Comparison of ENCODE assay signal across 22 mouse cellular contexts in the genomic region with DNA sequence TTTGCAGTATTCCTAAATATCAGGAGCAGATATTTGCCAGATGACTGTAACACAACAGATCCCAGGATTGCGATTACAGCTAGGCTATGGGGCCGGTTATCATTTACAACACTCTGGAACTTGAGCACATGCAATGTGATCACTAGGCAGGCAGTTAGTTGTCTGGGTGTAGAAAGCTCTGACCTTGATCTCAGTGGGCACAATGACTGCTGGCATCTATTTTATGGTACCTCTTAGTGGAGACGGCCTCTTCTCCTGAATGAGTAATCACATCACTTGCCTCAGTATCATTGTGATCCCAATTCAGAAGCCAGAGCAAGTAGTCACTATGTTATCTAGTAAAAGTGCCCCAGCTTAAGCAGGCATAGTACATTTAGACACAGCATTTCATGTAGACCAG. TPM values are rescaled to one million over a fixed set of nuclear protein-coding genes. Genes with fewer than 3 reads are reported as not detected.
A peak's percentile ranks its signal among the peaks of the same experiment; 100 is the strongest.
DNase-seq lines count a peak whose midpoint lies in the region; ATAC-seq lines count a peak whose summit lies in the region.
"Had no signal": no experiment of that assay in that cellular context is flagged by ENCODE, and none has a peak within 500 bp of the region (broad histone marks: within the 10 kb centered on the region; RNA-seq: fewer than 3 reads in every experiment).

No protein-coding gene starts in this region.

- no peak overlapping the region for H3K9ac ChIP-seq in forebrain, embryonic 16.5 days (replicated peaks; ENCODE audit: low read depth, low read length)
- H3K9ac ChIP-seq in forebrain, embryonic 13.5 days: no peak overlapping the region
- H3K9ac ChIP-seq in midbrain, embryonic 13.5 days (replicated peaks): no peak overlapping the region
- no peak overlapping the region for H3K9ac ChIP-seq in midbrain, embryonic 15.5 days
- H3K9ac ChIP-seq in intestine, embryonic 14.5 days (ENCODE audit: low read length): no peak overlapping the region
- H3K9ac ChIP-seq: hindbrain, embryonic 15.5 days; liver, embryonic 13.5 days had no signal

- DNase-seq in intestine, embryonic 14.5 days (ENCODE audit: low spot score): no peak
- peak; percentile 13 for DNase-seq in naive thymus-derived CD4-positive, alpha-beta T cell, adult 2 months (ENCODE audit: low read depth)
- no peak for DNase-seq in embryo, embryonic 11 days
- no peak for DNase-seq in left cerebral cortex, adult 11 months (ENCODE audit: low spot score)
- DNase-seq: cerebellum, postnatal 14 days; gastrocnemius, postnatal 36 days; kidney, adult 9 months; kidney, postnatal 4 days; liver, embryonic 13.5 days; thymus, postnatal 4 days had no signal

- 73% methylated on average over 3 of the region's 3 CpGs for WGBS in forebrain, embryonic 16.5 days
- WGBS in forebrain, embryonic 13.5 days: 82% methylated on average over 3 of the region's 3 CpGs
- 82% methylated on average over 3 of the region's 3 CpGs for WGBS in midbrain, embryonic 13.5 days
- WGBS in midbrain, embryonic 15.5 days: 86% methylated on average over 3 of the region's 3 CpGs
- WGBS in intestine, embryonic 14.5 days: 75% methylated on average over 3 of the region's 3 CpGs

- no peaks in the 10 kb centered on the region for H3K9me3 ChIP-seq in forebrain, embryonic 16.5 days (ENCODE audit: control insufficient read depth, low read length)
- no peaks in the 10 kb centered on the region for H3K9me3 ChIP-seq in forebrain, embryonic 13.5 days (replicated peaks)
- H3K9me3 ChIP-seq in midbrain, embryonic 13.5 days: no peaks in the 10 kb centered on the region
- H3K9me3 ChIP-seq in midbrain, embryonic 15.5 days: no peaks in the 10 kb centered on the region
- H3K9me3 ChIP-seq in intestine, embryonic 14.5 days (ENCODE audit: control insufficient read depth, low read length): no peaks in the 10 kb centered on the region
- H3K9me3 ChIP-seq: hindbrain, embryonic 15.5 days; liver, embryonic 13.5 days; megakaryocyte, embryonic 14.5 days had no signal

- peaks cover 4% of the 10 kb centered on the region for H3K4me1 ChIP-seq in forebrain, embryonic 16.5 days (replicated peaks; ENCODE audit: control insufficient read depth, insufficient read depth, low read length)
- H3K4me1 ChIP-seq in forebrain, embryonic 13.5 days: peaks cover 4% of the 10 kb centered on the region
- H3K4me1 ChIP-seq in midbrain, embryonic 13.5 days (replicated peaks): peaks cover 4% of the 10 kb centered on the region; the same call in 1 of the 2 replicates
- peaks cover 5% of the 10 kb centered on the region; the same call in 1 of the 2 replicates for H3K4me1 ChIP-seq in midbrain, embryonic 15.5 days
- no peaks in the 10 kb centered on the region for H3K4me1 ChIP-seq in intestine, embryonic 14.5 days (replicated peaks; ENCODE audit: control insufficient read depth, insufficient read depth, low read length)
- H3K4me1 ChIP-seq: liver, embryonic 13.5 days; megakaryocyte, embryonic 14.5 days had no signal

- H3K4me3 ChIP-seq in forebrain, embryonic 16.5 days (replicated peaks; ENCODE audit: low read length): no peak overlapping the region
- no peak overlapping the region for H3K4me3 ChIP-seq in forebrain, embryonic 13.5 days
- no peak overlapping the region for H3K4me3 ChIP-seq in midbrain, embryonic 13.5 days (replicated peaks)
- H3K4me3 ChIP-seq in midbrain, embryonic 15.5 days: no peak overlapping the region
- H3K4me3 ChIP-seq in intestine, embryonic 14.5 days (ENCODE audit: low read depth, low read length): no peak overlapping the region
- H3K4me3 ChIP-seq: hindbrain, embryonic 15.5 days; liver, embryonic 13.5 days; megakaryocyte, embryonic 14.5 days had no signal

- H3K36me3 ChIP-seq in forebrain, embryonic 16.5 days (ENCODE audit: control insufficient read depth, insufficient read depth): peaks cover 27% of the 10 kb centered on the region
- H3K36me3 ChIP-seq in forebrain, embryonic 13.5 days (ENCODE audit: poor library complexity, severe bottlenecking): peaks cover 28% of the 10 kb centered on the region
- peaks cover 28% of the 10 kb centered on the region for H3K36me3 ChIP-seq in midbrain, embryonic 13.5 days
- H3K36me3 ChIP-seq in midbrain, embryonic 15.5 days (replicated peaks): peaks cover 27% of the 10 kb centered on the region
- H3K36me3 ChIP-seq in intestine, embryonic 14.5 days (ENCODE audit: control insufficient read depth, insufficient read depth, low read length): peaks cover 35% of the 10 kb centered on the region

- 0 out of 2 replicates have a peak, but pooled peaks have one; percentile 15 for ATAC-seq in forebrain, embryonic 16.5 days
- no peak for ATAC-seq in forebrain, embryonic 13.5 days
- 0 out of 2 replicates have a peak, but pooled peaks have one; percentile 9 for ATAC-seq in midbrain, embryonic 13.5 days
- ATAC-seq in midbrain, embryonic 15.5 days (replicated peaks): no peak
- ATAC-seq in intestine, embryonic 14.5 days (replicated peaks; ENCODE audit: low FRiP score, low TSS enrichment, low read depth): peak; percentile 29; the same call in 1 of the 2 replicates
- ATAC-seq: activated CD4-positive, CD25-positive, alpha-beta regulatory T cell, adult 4 months had no signal

- no peak overlapping the region for H3K27ac ChIP-seq in forebrain, embryonic 16.5 days (ENCODE audit: low read length)
- H3K27ac ChIP-seq in forebrain, embryonic 13.5 days: no peak overlapping the region
- no peak overlapping the region for H3K27ac ChIP-seq in midbrain, embryonic 13.5 days
- H3K27ac ChIP-seq in midbrain, embryonic 15.5 days: no peak overlapping the region
- H3K27ac ChIP-seq in intestine, embryonic 14.5 days (ENCODE audit: low read depth): no peak overlapping the region
- H3K27ac ChIP-seq: hindbrain, embryonic 15.5 days; liver, embryonic 13.5 days had no signal

- H3K27me3 ChIP-seq in forebrain, embryonic 16.5 days (replicated peaks; ENCODE audit: control insufficient read depth, insufficient read depth, low read length): no peaks in the 10 kb centered on the region
- H3K27me3 ChIP-seq in forebrain, embryonic 13.5 days: no peaks in the 10 kb centered on the region
- H3K27me3 ChIP-seq in midbrain, embryonic 13.5 days: no peaks in the 10 kb centered on the region
- no peaks in the 10 kb centered on the region for H3K27me3 ChIP-seq in midbrain, embryonic 15.5 days (replicated peaks)
- H3K27me3 ChIP-seq in intestine, embryonic 14.5 days (replicated peaks; ENCODE audit: control insufficient read depth, insufficient read depth, low read length): no peaks in the 10 kb centered on the region
- H3K27me3 ChIP-seq: hindbrain, embryonic 15.5 days; liver, embryonic 13.5 days; megakaryocyte, embryonic 14.5 days had no signal

- no peak overlapping the region for H3K4me2 ChIP-seq in forebrain, embryonic 16.5 days (ENCODE audit: low read length)
- no peak overlapping the region for H3K4me2 ChIP-seq in forebrain, embryonic 13.5 days
- no peak overlapping the region for H3K4me2 ChIP-seq in midbrain, embryonic 13.5 days (replicated peaks)
- H3K4me2 ChIP-seq in midbrain, embryonic 15.5 days: no peak overlapping the region
- no peak overlapping the region for H3K4me2 ChIP-seq in intestine, embryonic 14.5 days (ENCODE audit: low read length)
- H3K4me2 ChIP-seq: heart, embryonic 11.5 days; hindbrain, embryonic 15.5 days; liver, embryonic 13.5 days had no signal

RNA-seq across cellular contexts. Expression of gene AC153137.1, which starts 37.2 kb away (rescaled TPM):
- not detected in 2 replicates for polyA plus RNA-seq in forebrain, embryonic 16.5 days (2015; fragmentation: Nextera tagmentation; extraction: Ambion mirVana)
- polyA plus RNA-seq in forebrain, embryonic 13.5 days (2015; fragmentation: Nextera tagmentation; extraction: Ambion mirVana): not detected in 2 replicates
- not detected in 2 replicates for polyA plus RNA-seq in midbrain, embryonic 13.5 days (2015; fragmentation: Nextera tagmentation; extraction: Ambion mirVana)
- polyA plus RNA-seq in midbrain, embryonic 15.5 days (2015; fragmentation: Nextera tagmentation; extraction: Ambion mirVana): not detected in 2 replicates
- not detected in 2 replicates for polyA plus RNA-seq in intestine, embryonic 14.5 days (2014; fragmentation: Nextera tagmentation; extraction: Ambion mirVana)
- polyA plus RNA-seq: activated CD4-positive, CD25-positive, alpha-beta regulatory T cell, adult 4 months; forebrain, embryonic 11.5 days; heart, embryonic 11.5 days; hindbrain, embryonic 15.5 days; limb, embryonic 11.5 days; liver, embryonic 13.5 days; lung, embryonic 16.5 days; neural tube, embryonic 11.5 days had no signal

Comparison
In these comparisons a context has a peak if more than half of its experiments do, and no peak if none do; other contexts are left out.
1. ATAC-seq: peak in forebrain, embryonic 16.5 days (single experiment), midbrain, embryonic 13.5 days (single experiment) and intestine, embryonic 14.5 days (single experiment); none in forebrain, embryonic 13.5 days (single experiment) and midbrain, embryonic 15.5 days (single experiment).